Comparison of ENCODE assay signal across 8 mouse cellular contexts in genomic region chr6:40324897-40325841, GRCm38 (mm10). TPM values are rescaled to one million over a fixed set of nuclear protein-coding genes. Genes with fewer than 3 reads are reported as not detected.
DNase-seq lines count a peak whose midpoint lies in the region; ATAC-seq and TF ChIP-seq lines count a peak whose summit lies in the region.

Gene Agk, plus strand, starts transcription at chr6:40325172.

- H3K9me3 ChIP-seq in erythroblast, embryonic 14.5 days (ENCODE audit: control insufficient read depth, low read length), result no peaks in the 10 kb centered on the region
- no peaks in the 10 kb centered on the region for H3K9me3 ChIP-seq in heart, embryonic 12.5 days (replicated peaks)
- no peaks in the 10 kb centered on the region for H3K9me3 ChIP-seq in kidney, postnatal 0 days (replicated peaks; ENCODE audit: low read length)
- H3K9me3 ChIP-seq in liver, embryonic 11.5 days (ENCODE audit: control insufficient read depth, low read length), result no peaks in the 10 kb centered on the region
- no peaks in the 10 kb centered on the region for H3K9me3 ChIP-seq in stomach, embryonic 14.5 days (ENCODE audit: control insufficient read depth, low read depth, low read length)

- ATAC-seq in heart, embryonic 12.5 days (ENCODE audit: insufficient number of reproducible peaks, low FRiP score), result peak; percentile 92
- ATAC-seq in kidney, postnatal 0 days (replicated peaks; ENCODE audit: low FRiP score, low read depth), result peak; percentile 96
- ATAC-seq in liver, embryonic 11.5 days (replicated peaks; ENCODE audit: low FRiP score), result peak; percentile 95
- peak; percentile 95 for ATAC-seq in stomach, embryonic 14.5 days (ENCODE audit: insufficient number of reproducible peaks, insufficient read depth, low FRiP score, low read depth)

- peak within 1 kb of the TSS; percentile 81 for H3K4me3 ChIP-seq in erythroblast, embryonic 14.5 days (replicated peaks)
- peak within 1 kb of the TSS; percentile 81 for H3K4me3 ChIP-seq in heart, embryonic 12.5 days
- H3K4me3 ChIP-seq in kidney, postnatal 0 days (replicated peaks; ENCODE audit: low read depth, low read length), result peak within 1 kb of the TSS; percentile 86
- H3K4me3 ChIP-seq in liver, embryonic 11.5 days (ENCODE audit: low read depth, low read length), result peak within 1 kb of the TSS; percentile 77
- peak within 1 kb of the TSS; percentile 57 for H3K4me3 ChIP-seq in stomach, embryonic 14.5 days (ENCODE audit: low read depth, low read length)

- peak within 1 kb of the TSS; percentile 88 for H3K27ac ChIP-seq in heart, embryonic 12.5 days (ENCODE audit: poor library complexity, severe bottlenecking)
- H3K27ac ChIP-seq in kidney, postnatal 0 days, result peak within 1 kb of the TSS; percentile 91
- peak within 1 kb of the TSS; percentile 84 for H3K27ac ChIP-seq in liver, embryonic 11.5 days (ENCODE audit: low read depth, low read length)
- peak within 1 kb of the TSS; percentile 86 for H3K27ac ChIP-seq in stomach, embryonic 14.5 days (ENCODE audit: low read length)

- H3K27me3 ChIP-seq in erythroblast, embryonic 14.5 days (ENCODE audit: control insufficient read depth), result no peaks in the 10 kb centered on the region
- no peaks in the 10 kb centered on the region for H3K27me3 ChIP-seq in heart, embryonic 12.5 days (replicated peaks)
- no peaks in the 10 kb centered on the region for H3K27me3 ChIP-seq in kidney, postnatal 0 days (ENCODE audit: insufficient read depth, low read length)
- H3K27me3 ChIP-seq in liver, embryonic 11.5 days (replicated peaks; ENCODE audit: control insufficient read depth, insufficient read depth, low read length), result no peaks in the 10 kb centered on the region
- no peaks in the 10 kb centered on the region for H3K27me3 ChIP-seq in stomach, embryonic 14.5 days (ENCODE audit: control insufficient read depth, insufficient read depth, low read length)

- H3K36me3 ChIP-seq in erythroblast, embryonic 14.5 days (ENCODE audit: control insufficient read depth), result peaks cover 3% of the 10 kb centered on the region; the same call in 1 of the 2 replicates
- peaks cover 10% of the 10 kb centered on the region; the same call in 1 of the 2 replicates for H3K36me3 ChIP-seq in heart, embryonic 12.5 days
- H3K36me3 ChIP-seq in kidney, postnatal 0 days (ENCODE audit: insufficient read depth, low read length), result peaks cover 6% of the 10 kb centered on the region
- H3K36me3 ChIP-seq in liver, embryonic 11.5 days (ENCODE audit: control insufficient read depth, insufficient read depth, low read length), result no peaks in the 10 kb centered on the region; the same call in 1 of the 2 replicates
- peaks cover 4% of the 10 kb centered on the region; the same call in 1 of the 2 replicates for H3K36me3 ChIP-seq in stomach, embryonic 14.5 days (ENCODE audit: control insufficient read depth, insufficient read depth, low read length)

- no peak for TF ChIP-seq CTCF in kidney, postnatal 0 days (IDR thresholded peaks at IDR 0.05; ENCODE audit: low read depth)

- H3K4me1 ChIP-seq in erythroblast, embryonic 14.5 days (ENCODE audit: control insufficient read depth), result peaks cover 16% of the 10 kb centered on the region
- no peaks in the 10 kb centered on the region for H3K4me1 ChIP-seq in heart, embryonic 12.5 days (replicated peaks)
- H3K4me1 ChIP-seq in kidney, postnatal 0 days (replicated peaks; ENCODE audit: insufficient read depth, low read length), result peaks cover 4% of the 10 kb centered on the region; the same call in 1 of the 2 replicates
- H3K4me1 ChIP-seq in liver, embryonic 11.5 days (replicated peaks; ENCODE audit: control insufficient read depth, insufficient read depth, low read length), result 0 out of 2 replicates have a peak, but pooled peaks cover 2% of the 10 kb centered on the region
- H3K4me1 ChIP-seq in stomach, embryonic 14.5 days (ENCODE audit: control insufficient read depth, insufficient read depth, low read length), result no peaks in the 10 kb centered on the region

- H3K4me2 ChIP-seq in heart, embryonic 12.5 days, result peak within 1 kb of the TSS; percentile 70
- peak within 1 kb of the TSS; percentile 66 for H3K4me2 ChIP-seq in kidney, postnatal 0 days (ENCODE audit: low read length)
- peak within 1 kb of the TSS; percentile 57 for H3K4me2 ChIP-seq in liver, embryonic 11.5 days
- peak within 1 kb of the TSS; percentile 42 for H3K4me2 ChIP-seq in stomach, embryonic 14.5 days (replicated peaks; ENCODE audit: low read depth, low read length)

- WGBS in heart, embryonic 12.5 days, result 3% methylated on average over 52 of the region's 52 CpGs
- 2% methylated on average over 52 of the region's 52 CpGs for WGBS in kidney, postnatal 0 days
- whole genome bisulfite sequencing in liver, embryonic 11.5 days, result 2% methylated on average over 52 of the region's 52 CpGs
- WGBS in stomach, embryonic 14.5 days, result 2% methylated on average over 52 of the region's 52 CpGs

- DNase-seq in B cell, adult 2 months, result peak; percentile 83 to 86
- DNase-seq in brain, adult 2 months (ENCODE audit: low read depth, low spot score), result peak; percentile 92
- DNase-seq in kidney, postnatal 0 days (ENCODE audit: low spot score), result peak; percentile 88
- DNase-seq in liver, embryonic 11.5 days (ENCODE audit: low spot score), result peak; percentile 82
- DNase-seq in naive thymus-derived CD4-positive, alpha-beta T cell, adult 2 months (ENCODE audit: low read depth), result peak; percentile 91

- H3K9ac ChIP-seq in heart, embryonic 12.5 days, result peak within 1 kb of the TSS; percentile 87
- peak within 1 kb of the TSS; percentile 84 for H3K9ac ChIP-seq in kidney, postnatal 0 days (ENCODE audit: low read depth, low read length)
- H3K9ac ChIP-seq in liver, embryonic 11.5 days (ENCODE audit: low read depth, low read length), result peak within 1 kb of the TSS; percentile 93
- H3K9ac ChIP-seq in stomach, embryonic 14.5 days (replicated peaks; ENCODE audit: low read depth, low read length), result peak within 1 kb of the TSS; percentile 59

RNA-seq across cellular contexts. Expression of gene Agk, which starts in this region (rescaled TPM):
- 0.09 and 0.16 TPM in 2 replicates for polyA plus RNA-seq in erythroblast, embryonic 14.5 days (2012)
- 40.6 and 43.3 TPM in 2 replicates for polyA plus RNA-seq in heart, embryonic 12.5 days (2016; fragmentation: Nextera tagmentation; extraction: Ambion mirVana)
- polyA plus RNA-seq in kidney, postnatal 0 days (2015; fragmentation: Nextera tagmentation; extraction: Ambion mirVana), result 32.0 and 36.4 TPM in 2 replicates
- polyA plus RNA-seq in liver, embryonic 11.5 days (2014; fragmentation: Nextera tagmentation; extraction: Ambion mirVana), result 35.8 and 40.1 TPM in 2 replicates
- polyA plus RNA-seq in stomach, embryonic 14.5 days (2014; fragmentation: Nextera tagmentation; extraction: Ambion mirVana), result 48.2 and 50.2 TPM in 2 replicates

Comparison
In these comparisons a context has a peak if more than half of its experiments do, and no peak if none do; other contexts are left out.
1. Peak in every context shown above with its lines: DNase-seq, ATAC-seq, H3K4me3 ChIP-seq and H3K27ac ChIP-seq.
2. RNA of gene Agk (polyA plus RNA-seq): 48.2 to 50.2 TPM in stomach, embryonic 14.5 days, 40.6 to 43.3 TPM in heart, embryonic 12.5 days, 35.8 to 40.1 TPM in liver, embryonic 11.5 days and 32.0 to 36.4 TPM in kidney, postnatal 0 days; 0.09 to 0.16 TPM in erythroblast, embryonic 14.5 days; every median in the first group is over 10 times any median in the second.